Mouse (Mus musculus): Measurements from ENCODE around the gene Large1.

- TF ChIP-seq CTCF (IDR thresholded peaks at IDR 0.05; ENCODE audit: low read depth) (no peak), EP300 (IDR thresholded peaks at IDR 0.05; ENCODE audit: low read depth) (no peak)
Observed at GRCm38 (mm10) chr8:72982832-72983231, 370.5 kb downstream of the Large1 start.
